Mouse (Mus musculus): ENCODE measurements at regions not wholly inside any gene's neighbourhood (a gene's known extent, or its start where the extent isn't known, plus 50 kb on each side); places are given as distances from the start of the nearest gene placed in this dataset.

DNA sequence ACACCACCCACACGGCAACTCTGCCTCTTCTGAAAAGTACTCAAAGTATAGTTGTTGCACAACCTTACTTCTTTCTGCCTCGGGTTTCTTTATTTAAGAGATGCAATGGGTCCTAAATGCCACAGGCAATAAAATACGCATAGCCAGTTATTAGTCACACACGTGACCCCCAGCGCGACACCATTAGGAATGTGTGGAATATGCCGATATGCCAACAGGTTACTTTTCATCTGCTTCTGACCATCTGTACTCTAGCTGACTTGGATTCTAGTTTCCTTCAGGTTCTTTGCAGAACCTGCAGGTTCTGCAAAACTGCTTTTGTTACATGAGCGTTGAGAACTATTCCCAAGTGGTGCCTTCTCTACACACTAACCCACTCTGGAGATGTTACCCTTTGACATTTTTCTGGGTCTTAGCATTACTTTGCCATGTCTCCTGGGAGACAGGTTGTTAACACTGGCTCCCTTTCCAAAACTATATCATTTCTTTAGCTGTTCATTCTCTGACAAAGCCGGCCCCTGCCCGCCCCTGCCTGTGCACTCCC, 515.6 kb downstream of the Gja1 start:
- DNase-seq (ENCODE audit: low spot score in 2 of 2): no peak

- no peak for DNase-seq (ENCODE audit: low spot score in 2 of 2)
Measured at GRCm38 (mm10) chr10:56893210-56893705, 516.1 kb downstream of the Gja1 start.

DNA sequence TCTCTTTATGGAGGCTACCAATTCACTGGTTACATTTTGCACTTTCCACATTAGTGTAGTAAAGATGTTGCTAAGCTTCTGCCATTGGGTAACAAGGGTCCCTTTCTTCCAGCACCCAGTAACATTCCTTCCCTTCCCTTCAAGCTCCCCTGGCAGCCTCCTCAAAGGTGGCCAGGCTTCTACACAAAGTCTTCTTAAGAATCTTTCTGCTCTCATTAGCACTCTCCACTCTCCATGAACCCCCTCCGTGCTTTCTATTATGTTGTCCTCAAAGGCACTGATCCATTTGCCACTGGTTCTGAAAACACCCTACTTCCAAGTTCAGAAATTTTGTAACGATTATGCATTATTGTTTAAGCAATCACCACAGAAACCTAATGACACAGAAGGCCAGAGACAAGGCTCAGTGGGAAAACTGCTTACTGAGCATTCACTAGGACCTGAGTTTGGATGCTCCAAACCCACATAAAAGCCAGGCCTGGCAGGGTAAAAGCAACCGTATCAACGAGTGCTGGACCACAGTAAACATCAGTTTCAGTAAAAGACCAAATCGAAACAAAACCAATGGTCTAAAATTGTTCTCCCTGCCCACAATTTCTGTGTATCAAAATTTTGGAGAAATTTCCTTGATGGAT, 522.6 kb downstream of the Gja1 start:
- no peak for DNase-seq (ENCODE audit: low spot score in 2 of 2)

GRCm38 (mm10) chr10:56900914-56901313, 523.8 kb downstream of the Gja1 start:
- DNase-seq (ENCODE audit: low spot score in 2 of 2): no peak

- DNase-seq (ENCODE audit: low spot score in 2 of 2): no peak
Measured at GRCm38 (mm10) chr10:56912711-56913110, 535.6 kb downstream of the Gja1 start.

- DNase-seq (ENCODE audit: low spot score in 2 of 2): no peak
Measured at GRCm38 (mm10) chr10:56914103-56914502, 537.0 kb downstream of the Gja1 start.

- DNase-seq (ENCODE audit: low spot score in 2 of 2): no peak
Measured at GRCm38 (mm10) chr10:56918412-56918811, 541.3 kb downstream of the Gja1 start.

DNA sequence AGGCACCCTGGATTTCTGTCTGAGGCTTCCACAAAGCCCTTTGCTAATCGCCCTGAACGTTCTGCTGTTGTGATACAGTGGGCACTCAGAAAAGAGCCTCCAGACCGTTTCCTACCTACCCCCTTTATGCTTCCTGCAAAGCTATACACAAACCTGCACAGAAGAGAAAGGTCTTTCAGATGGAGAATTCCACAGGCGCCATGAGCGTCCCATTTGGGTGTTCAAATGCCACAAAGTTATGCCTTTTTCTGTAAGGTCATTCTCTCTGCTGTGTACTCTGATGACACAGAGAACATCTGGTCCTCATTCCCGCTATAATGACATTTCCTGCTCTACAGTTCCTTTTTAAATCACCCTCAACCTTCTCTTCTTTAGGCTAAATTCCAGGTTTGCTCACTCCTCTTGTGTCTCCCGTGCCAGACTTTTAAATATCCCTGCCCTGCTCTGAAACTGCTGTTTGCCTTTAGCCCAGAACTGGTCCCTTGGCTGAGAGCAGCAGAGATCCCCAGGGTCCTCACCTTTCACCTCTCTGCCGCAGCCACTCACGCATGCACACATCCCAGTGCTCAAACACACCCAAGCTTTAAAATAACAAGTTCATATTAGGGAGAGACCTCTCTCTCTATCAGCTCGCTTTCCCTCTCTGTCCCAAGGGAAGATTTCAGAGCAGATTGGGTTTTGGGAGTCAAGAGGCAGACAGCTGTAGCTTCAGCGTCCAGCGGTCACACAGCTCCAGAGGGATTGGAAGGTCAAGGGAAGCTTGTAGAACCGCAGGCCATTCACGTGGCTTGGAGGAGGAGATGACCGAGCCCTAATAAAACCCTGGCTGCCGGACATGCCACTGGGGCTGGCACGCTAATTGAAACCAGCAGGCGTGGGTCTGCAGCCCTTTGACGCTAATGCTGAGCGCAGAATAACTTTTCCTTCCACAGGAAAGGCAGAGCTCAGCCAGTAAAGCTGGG, 543.9 kb downstream of the Gja1 start:
- peak in 1 of 2 experiments; percentile 11 for DNase-seq (ENCODE audit: low spot score in 2 of 2)

- DNase-seq (ENCODE audit: low spot score in 2 of 2): no peak
Measured at GRCm38 (mm10) chr10:56935174-56935573, 551.0 kb upstream of the Hsf2 start.

GRCm38 (mm10) chr10:56941972-56942371, 544.2 kb upstream of the Hsf2 start:
- no peak for DNase-seq (ENCODE audit: low spot score in 2 of 2)

- DNase-seq (ENCODE audit: low spot score in 2 of 2): no peak
Measured at GRCm38 (mm10) chr10:56944434-56945145, 541.6 kb upstream of the Hsf2 start.

- no peak for DNase-seq (ENCODE audit: low spot score in 2 of 2)
Measured at GRCm38 (mm10) chr10:56956728-56957127, 529.5 kb upstream of the Hsf2 start.

DNA sequence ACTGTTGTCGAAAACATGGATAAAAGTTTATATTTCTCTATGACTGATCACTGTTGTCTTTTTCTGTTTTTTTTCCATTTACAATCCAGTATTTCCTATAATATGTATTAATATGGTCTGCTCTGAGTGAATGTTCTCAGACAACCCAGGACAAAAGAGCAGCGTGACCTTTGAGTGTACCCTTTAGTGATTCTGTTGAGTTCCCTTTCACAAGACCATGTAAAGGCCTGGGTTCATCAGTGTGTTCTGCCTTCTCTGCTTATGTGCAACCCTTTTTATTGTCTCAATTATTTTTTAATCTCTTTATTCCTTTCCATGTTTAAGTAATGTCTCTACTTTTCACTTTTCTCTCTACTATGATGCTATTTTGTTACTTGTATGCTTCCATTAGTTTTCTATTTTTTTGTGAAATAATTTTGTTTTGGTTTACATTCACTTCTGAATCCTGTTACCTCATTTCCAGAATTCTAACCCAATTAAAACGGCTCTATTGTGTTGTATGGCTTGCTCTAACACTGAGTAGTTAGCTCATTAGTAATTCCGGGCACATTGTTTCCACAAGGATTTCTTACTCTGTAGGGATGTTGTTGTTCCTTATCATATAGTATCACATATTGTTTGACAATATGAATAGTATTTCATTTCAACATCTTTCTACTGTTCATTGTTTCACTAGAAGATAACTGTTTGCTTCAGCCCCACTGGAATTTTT, 523.9 kb upstream of the Hsf2 start:
- DNase-seq (ENCODE audit: low spot score in 2 of 2): no peak

GRCm38 (mm10) chr10:56963215-56963614, 523.0 kb upstream of the Hsf2 start:
- DNase-seq (ENCODE audit: low spot score in 2 of 2): peak in 1 of 2 experiments; percentile 11

GRCm38 (mm10) chr10:56968913-56969312, 517.3 kb upstream of the Hsf2 start:
- no peak for DNase-seq (ENCODE audit: low spot score in 2 of 2)

DNA sequence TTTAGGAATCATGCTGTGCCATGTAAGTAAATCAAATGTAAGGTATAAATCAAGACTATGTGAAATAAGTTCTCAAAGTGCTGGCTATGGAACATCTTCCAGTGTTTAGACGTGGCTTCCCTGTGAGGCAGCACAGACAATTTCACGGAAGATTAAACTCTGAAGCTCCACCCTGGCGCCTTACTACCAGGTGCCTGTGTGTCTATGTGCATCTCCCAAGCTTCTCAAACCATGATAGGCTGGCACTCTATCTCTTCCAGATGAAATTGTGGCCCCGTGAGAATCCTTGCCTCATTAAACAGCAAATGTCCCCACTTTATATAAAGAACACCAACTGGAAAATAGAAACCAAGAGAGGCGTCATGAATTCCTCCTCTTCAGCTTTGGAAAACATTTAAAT, 511.4 kb upstream of the Hsf2 start:
- no peak for DNase-seq (ENCODE audit: low spot score in 2 of 2)

DNA sequence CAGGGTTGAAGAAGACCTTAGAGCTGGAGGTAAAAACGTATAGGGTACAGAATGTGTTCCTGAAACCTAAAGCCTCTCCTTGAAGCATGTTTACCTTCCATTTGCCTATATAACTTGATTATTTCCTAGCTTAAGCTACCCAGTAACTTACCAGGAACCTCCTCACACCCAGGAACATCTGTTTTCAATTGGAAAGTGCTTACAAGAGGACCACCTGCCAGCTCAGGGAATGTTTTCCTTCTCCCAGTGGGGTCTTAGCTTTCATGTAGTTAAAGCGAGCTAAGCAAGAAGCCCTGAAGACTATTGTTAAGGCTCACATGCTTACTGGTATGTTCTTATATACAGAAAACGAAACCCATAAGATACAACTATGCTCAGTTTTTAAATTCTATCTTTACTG, 506.6 kb upstream of the Hsf2 start:
- no peak for DNase-seq (ENCODE audit: low spot score in 2 of 2)

DNA sequence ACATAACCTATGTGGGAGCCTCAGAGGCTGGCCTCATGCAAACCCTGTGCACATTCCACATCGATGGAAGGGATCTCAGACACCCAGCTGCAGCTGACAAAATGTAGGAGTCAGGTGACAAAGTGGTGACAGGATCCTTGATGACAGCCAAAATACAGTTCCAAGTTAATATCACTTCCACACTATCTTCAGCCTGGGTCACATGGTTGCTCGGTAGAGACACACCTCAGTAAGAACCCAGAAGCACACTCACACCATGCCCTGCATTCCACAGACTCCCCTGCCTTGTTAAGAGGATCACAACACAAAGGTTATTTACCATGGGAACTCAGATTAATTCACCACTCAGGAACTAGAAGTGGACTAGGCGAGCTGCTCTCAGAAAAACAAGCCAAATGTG, 505.4 kb upstream of the Hsf2 start:
- no peak for DNase-seq (ENCODE audit: low spot score in 2 of 2)

DNA sequence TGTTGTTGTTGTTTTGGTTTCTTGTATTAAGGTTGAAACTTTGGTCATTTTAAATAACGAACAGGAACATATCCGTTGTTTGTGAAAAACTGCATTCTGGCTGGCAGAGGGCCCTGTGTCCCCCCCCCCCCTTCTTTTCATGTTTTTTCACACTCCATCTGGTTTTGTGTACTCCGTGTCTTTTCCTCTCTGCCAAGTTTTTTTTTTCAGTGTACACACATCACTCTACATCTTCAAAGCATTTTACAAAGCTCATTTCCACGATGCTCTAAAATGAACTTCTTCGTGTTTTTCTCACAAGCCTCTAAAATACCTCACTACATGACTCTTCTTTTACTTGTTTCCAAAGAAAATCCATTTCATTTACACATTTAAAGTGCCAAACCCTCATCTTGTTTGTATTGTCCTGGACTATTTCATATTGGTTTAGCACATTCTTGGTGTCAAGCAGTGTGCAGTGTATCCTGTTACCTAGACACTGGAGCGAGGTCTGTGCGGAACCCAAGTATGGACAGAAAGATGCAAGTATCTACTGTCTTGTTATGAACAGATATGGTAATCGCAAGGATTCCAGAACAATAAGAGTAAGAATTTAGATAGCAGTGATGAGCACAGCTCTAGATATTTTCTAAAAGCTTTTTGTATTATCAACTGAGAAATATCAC, 503.5 kb upstream of the Hsf2 start:
- DNase-seq (ENCODE audit: low spot score in 2 of 2): no peak

DNA sequence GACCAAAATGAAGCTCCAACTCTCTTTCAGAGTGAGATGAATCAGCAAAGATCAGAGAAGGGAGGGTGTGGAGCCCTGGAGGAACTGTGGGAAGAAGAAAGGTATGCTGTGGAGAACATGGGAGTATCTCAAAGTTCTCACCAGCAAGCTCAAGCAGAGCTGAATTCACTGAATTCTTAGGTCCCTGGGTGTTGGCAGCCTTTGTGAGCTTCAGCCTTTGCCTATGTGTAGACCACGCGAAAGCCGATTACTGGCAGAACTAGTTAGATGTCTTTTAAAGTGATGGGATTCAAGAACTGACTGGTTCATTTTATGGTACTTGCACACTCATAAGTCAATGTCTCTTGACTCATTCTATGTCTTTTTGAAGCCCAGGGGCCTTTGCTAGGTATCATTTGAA, 491.2 kb upstream of the Hsf2 start:
- DNase-seq (ENCODE audit: low spot score in 2 of 2): no peak

Measured in spleen, postnatal 10 days (tissue).